Mouse (Mus musculus) megakaryocyte progenitor cell, adult 5-6 weeks (primary cell): Measurements from ENCODE around the gene Gm904. TPM values are rescaled to one million over a fixed set of nuclear protein-coding genes. Genes with fewer than 3 reads are reported as not detected.
"Not testable (repeated sequence)": the region's sequence is repeated elsewhere in the genome, so short reads cannot be mapped to it uniquely, and the experiment has no call there.

ENCODE experiments used
- ATAC-seq: replicated peaks from 2 replicates; pipeline ENCODE4 v1.8.0; 2016; ENCODE audit warnings: mild to moderate bottlenecking, moderate TSS enrichment, inconsistent platforms; ENCODE audit not compliant: poor library complexity
- total RNA-seq, 2 experiments: library from RNA; stranded (forward) in 1 of 2; stranded (reverse) in 1 of 2; fragments of 157-497, 149-512 nt in 1 of 2; fragments of 200-1000 nt in 1 of 2; gene quantifications; 2 replicates each; pipeline versions ENCODE4 v1.2.3 to v1.2.4; 2015 to 2017

Gm904 gene
- total RNA-seq (2015) (not detected in 2 replicates), total RNA-seq (2017) (not detected in 2 replicates)

GRCm38 (mm10) chr13:50642928-50643327, at the start of gene Gm904:
TSS of gene Gm904 (plus strand) at chr13:50643228.
- ATAC-seq: not testable (repeated sequence)

GRCm38 (mm10) chr13:50648771-50649170, 5.7 kb downstream of the Gm904 start:
- ATAC-seq: not testable (repeated sequence)

Other genes starting within 250 kb of the Gm904 start
- gene Fbxw17, start 225.4 kb upstream of the Gm904 start, total RNA-seq (2015): 9.7 and 12.2 TPM in 2 replicates
- gene Fbxw17, start 225.4 kb upstream of the Gm904 start, total RNA-seq (2017): 7.7 and 13.1 TPM in 2 replicates
- not detected in 2 replicates for gene Gm47429, start 199.3 kb upstream of the Gm904 start, total RNA-seq (2015)
- gene Gm47429, start 199.3 kb upstream of the Gm904 start, total RNA-seq (2017): not detected in 2 replicates
- not detected in 2 replicates for gene Nutm2, start 175.9 kb upstream of the Gm904 start, total RNA-seq (2015)
- not detected in 2 replicates for gene Nutm2, start 175.9 kb upstream of the Gm904 start, total RNA-seq (2017)
- not detected in 2 replicates for gene Gm8765, start 55.1 kb downstream of the Gm904 start, total RNA-seq (2015)
- gene Gm8765, start 55.1 kb downstream of the Gm904 start, total RNA-seq (2017): not detected in 2 replicates